Mouse (Mus musculus) stomach, postnatal 0 days (tissue): ENCODE results near the gene Ephx3. TPM values are rescaled to one million over a fixed set of nuclear protein-coding genes. Genes with fewer than 3 reads are reported as not detected.

Experiments
- ATAC-seq: fragments of 200-750 bp; cut with Nextera tagmentation; 2 replicates; pipeline ENCODE4 v1.8.0; 2017; ENCODE audit not compliant: low FRiP score, low TSS enrichment
- DNase-seq: peaks from one replicate; pipeline ENCODE4 v3.0.0-alpha.2; 2016; ENCODE audit warnings: low spot score
- H3K27ac ChIP-seq: fragments of 300-500 bp; sonication (generic); replicated peaks from 2 replicates; pipeline ENCODE4 v1.5.1; 2014; ENCODE audit warnings: mild to moderate bottlenecking, control low read depth
- H3K27me3 ChIP-seq: fragments of 300-500 bp; sonication (generic); 2 replicates; pipeline ENCODE4 v1.6.1; 2014; ENCODE audit warnings: low read length; ENCODE audit not compliant: control insufficient read depth, insufficient read depth
- H3K36me3 ChIP-seq: fragments of 300-500 bp; sonication (generic); 2 replicates; pipeline ENCODE4 v1.6.1; 2014; ENCODE audit warnings: low read length, mixed read lengths; ENCODE audit not compliant: control insufficient read depth, insufficient read depth
- H3K4me1 ChIP-seq: fragments of 300-500 bp; sonication (generic); replicated peaks from 2 replicates; pipeline ENCODE4 v1.6.1; 2014; ENCODE audit warnings: antibody characterized with exemption; ENCODE audit not compliant: control insufficient read depth, insufficient read depth
- H3K4me2 ChIP-seq: fragments of 300-500 bp; sonication (generic); replicated peaks from 2 replicates; pipeline ENCODE4 v1.6.1; 2014; ENCODE audit warnings: low read depth, mild to moderate bottlenecking, control low read depth, moderate library complexity
- H3K4me3 ChIP-seq: fragments of 300-500 bp; sonication (generic); 2 replicates; pipeline ENCODE4 v1.5.1; 2014; ENCODE audit warnings: low read depth, low read length, control low read depth
- H3K9ac ChIP-seq: fragments of 300-500 bp; sonication (generic); 2 replicates; pipeline ENCODE4 v1.6.1; 2014; ENCODE audit warnings: mild to moderate bottlenecking, low read length, control low read depth, mixed read lengths
- H3K9me3 ChIP-seq: fragments of 300-500 bp; sonication (generic); 2 replicates; pipeline ENCODE4 v1.6.1; 2016; ENCODE audit warnings: low read length; ENCODE audit not compliant: control insufficient read depth
- CTCF ChIP-seq: IDR thresholded peaks from 2 replicates; pipeline ENCODE4 v1.5.1; 2016; ENCODE audit warnings: antibody characterized with exemption, low read depth, mild to moderate bottlenecking, moderate library complexity
- EP300 ChIP-seq: optimal IDR thresholded peaks from 2 replicates; pipeline ENCODE3; 2016; ENCODE audit warnings: antibody characterized with exemption
- WGBS: fragments of 180-500 bp; shearing (Covaris S2); extraction: QIAGEN DNeasy Blood & Tissue Kit; methylation state at CpG from one replicate; pipeline ENCODE4 v1.1.7; 2014; 5-methylcytosine and 5-hydroxymethylcytosine counted together
- polyA plus RNA-seq: library from polyadenylated mRNA; unstranded; fragments of >200 nt; fragmentation: Nextera tagmentation; extraction: Ambion mirVana; gene quantifications from 2 replicates; pipeline ENCODE4 v1.2.1, GENCODE M21; 2015

Ephx3 gene
- polyA plus RNA-seq, 1 experiment from 2014 or later: 48.8 TPM

GRCm38 (mm10) chr17:32202972-32203371 is 13.6 kb upstream of the Ephx3 start:
- DNase-seq (no peak), ATAC-seq (no peak)
- peaks cover 45% of the 10 kb centered on the region for H3K36me3 ChIP-seq
- TF ChIP-seq EP300: no peak
- no peak for TF ChIP-seq CTCF
- no peak overlapping the region for H3K4me3 ChIP-seq
- no peak overlapping the region for H3K27ac ChIP-seq
- H3K4me2 ChIP-seq: no peak overlapping the region
- WGBS: 83% methylated on average over 3 of the region's 3 CpGs
- no peak overlapping the region for H3K9ac ChIP-seq
- no peaks in the 10 kb centered on the region for H3K27me3 ChIP-seq
- no peaks in the 10 kb centered on the region for H3K4me1 ChIP-seq
- no peaks in the 10 kb centered on the region for H3K9me3 ChIP-seq

- no peak for TF ChIP-seq EP300
- TF ChIP-seq CTCF: no peak
- H3K36me3 ChIP-seq: peaks cover 45% of the 10 kb centered on the region
- 66% methylated on average over 5 of the region's 5 CpGs for WGBS
- H3K9ac ChIP-seq: no peak overlapping the region
- no peak overlapping the region for H3K27ac ChIP-seq
- H3K9me3 ChIP-seq: no peaks in the 10 kb centered on the region
- H3K27me3 ChIP-seq: no peaks in the 10 kb centered on the region
- ATAC-seq: no peak
- H3K4me1 ChIP-seq: no peaks in the 10 kb centered on the region
- H3K4me2 ChIP-seq: no peak overlapping the region
- DNase-seq: no peak
- H3K4me3 ChIP-seq: no peak overlapping the region
Measured at GRCm38 (mm10) chr17:32201086-32201485, 11.7 kb upstream of the Ephx3 start.

- Histone ChIP-seq H3K36me3 (peaks cover 45% of the 10 kb centered on the region), H3K9me3 (no peaks in the 10 kb centered on the region), H3K4me2 (no peak overlapping the region), H3K27ac (no peak overlapping the region), H3K4me1 (no peaks in the 10 kb centered on the region), H3K4me3 (no peak overlapping the region), H3K27me3 (no peaks in the 10 kb centered on the region), H3K9ac (no peak overlapping the region)
- no peak for ATAC-seq
- no peak for DNase-seq
- 88% methylated on average over 2 of the region's 2 CpGs for WGBS
- TF ChIP-seq EP300 (no peak), CTCF (no peak)
Measured at GRCm38 (mm10) chr17:32199796-32200195, 10.4 kb upstream of the Ephx3 start.

GRCm38 (mm10) chr17:32197156-32197555 is 7.8 kb upstream of the Ephx3 start:
- DNase-seq: no peak
- H3K9me3 ChIP-seq: no peaks in the 10 kb centered on the region
- TF ChIP-seq CTCF (no peak), EP300 (no peak)
- peak; percentile 20; the same call in 1 of the 2 replicates for ATAC-seq
- WGBS: 87% methylated on average over 14 of the region's 14 CpGs
- H3K4me2 ChIP-seq: no peak overlapping the region
- no peak overlapping the region for H3K27ac ChIP-seq
- no peaks in the 10 kb centered on the region for H3K27me3 ChIP-seq
- no peak overlapping the region for H3K9ac ChIP-seq
- H3K4me3 ChIP-seq: no peak overlapping the region
- no peaks in the 10 kb centered on the region for H3K4me1 ChIP-seq
- peaks cover 37% of the 10 kb centered on the region for H3K36me3 ChIP-seq

GRCm38 (mm10) chr17:32195725-32196124 is 6.4 kb upstream of the Ephx3 start:
- no peaks in the 10 kb centered on the region for H3K4me1 ChIP-seq
- TF ChIP-seq EP300: no peak
- no peak for TF ChIP-seq CTCF
- H3K27ac ChIP-seq: no peak overlapping the region
- no peak overlapping the region for H3K9ac ChIP-seq
- no peak overlapping the region for H3K4me2 ChIP-seq
- ATAC-seq: no peak
- peaks cover 26% of the 10 kb centered on the region for H3K36me3 ChIP-seq
- 73% methylated on average over 5 of the region's 5 CpGs for WGBS
- no peak for DNase-seq
- H3K27me3 ChIP-seq: no peaks in the 10 kb centered on the region
- H3K4me3 ChIP-seq: no peak overlapping the region
- H3K9me3 ChIP-seq: no peaks in the 10 kb centered on the region

- no peak overlapping the region for H3K9ac ChIP-seq
- no peak for DNase-seq
- 84% methylated on average over 5 of the region's 5 CpGs for WGBS
Measured at GRCm38 (mm10) chr17:32193010-32193409, 3.7 kb upstream of the Ephx3 start.

More at GRCm38 (mm10) chr17:32193010-32193409, 3.7 kb upstream of the Ephx3 start:
- no peak overlapping the region for H3K27ac ChIP-seq
- H3K4me1 ChIP-seq: 0 out of 2 replicates have a peak, but pooled peaks cover 7% of the 10 kb centered on the region
- H3K4me2 ChIP-seq: no peak overlapping the region
- H3K4me3 ChIP-seq: no peak overlapping the region
- no peaks in the 10 kb centered on the region for H3K27me3 ChIP-seq
- no peak for ATAC-seq
- peaks cover 7% of the 10 kb centered on the region; the same call in 1 of the 2 replicates for H3K36me3 ChIP-seq
- H3K9me3 ChIP-seq: no peaks in the 10 kb centered on the region
- no peak for TF ChIP-seq EP300
- TF ChIP-seq CTCF: no peak
